Mouse (Mus musculus): ENCODE data around the gene Abhd6. TPM values are rescaled to one million over a fixed set of nuclear protein-coding genes. Genes with fewer than 3 reads are reported as not detected.

The Abhd6 gene
- polyA plus RNA-seq, 1 experiment from 2014 or later = 21.0 TPM

GRCm38 (mm10) chr14:8056076-8056475 lies 53.4 kb downstream of the Abhd6 start:
- no peak overlapping the region for H3K4me2 ChIP-seq (ENCODE audit: low read depth, low read length)
- WGBS = 92% methylated on average over 5 of the region's 5 CpGs
- H3K4me3 ChIP-seq (ENCODE audit: low read depth, low read length) = no peak overlapping the region
- ATAC-seq (replicated peaks; ENCODE audit: insufficient number of reproducible peaks, low FRiP score, low TSS enrichment, low read depth) (no peak), DNase-seq (ENCODE audit: low spot score) (no peak)
- no peak overlapping the region for H3K9ac ChIP-seq (replicated peaks; ENCODE audit: low read length)
- no peaks in the 10 kb centered on the region for H3K36me3 ChIP-seq (replicated peaks; ENCODE audit: control insufficient read depth, insufficient read depth, low read depth, low read length)
- H3K9me3 ChIP-seq (replicated peaks; ENCODE audit: control insufficient read depth, low read length) = no peaks in the 10 kb centered on the region
- H3K27me3 ChIP-seq (ENCODE audit: control insufficient read depth, insufficient read depth, low read length) = no peaks in the 10 kb centered on the region
- H3K27ac ChIP-seq (replicated peaks; ENCODE audit: low read depth, low read length) = no peak overlapping the region
- H3K4me1 ChIP-seq (ENCODE audit: control insufficient read depth, insufficient read depth, low read length) = no peaks in the 10 kb centered on the region

GRCm38 (mm10) chr14:8059938-8060337 lies 57.2 kb downstream of the Abhd6 start:
- Histone ChIP-seq H3K9me3 (replicated peaks; ENCODE audit: control insufficient read depth, low read length) (no peaks in the 10 kb centered on the region), H3K36me3 (replicated peaks; ENCODE audit: control insufficient read depth, insufficient read depth, low read depth, low read length) (no peaks in the 10 kb centered on the region), H3K27me3 (ENCODE audit: control insufficient read depth, insufficient read depth, low read length) (no peaks in the 10 kb centered on the region), H3K4me1 (ENCODE audit: control insufficient read depth, insufficient read depth, low read length) (no peaks in the 10 kb centered on the region), H3K27ac (replicated peaks; ENCODE audit: low read depth, low read length) (no peak overlapping the region), H3K4me3 (ENCODE audit: low read depth, low read length) (no peak overlapping the region), H3K4me2 (ENCODE audit: low read depth, low read length) (no peak overlapping the region), H3K9ac (replicated peaks; ENCODE audit: low read length) (no peak overlapping the region)
- ATAC-seq (replicated peaks; ENCODE audit: insufficient number of reproducible peaks, low FRiP score, low TSS enrichment, low read depth) (no peak), DNase-seq (ENCODE audit: low spot score) (no peak)
- WGBS = 95% methylated on average over 7 of the region's 7 CpGs

- DNase-seq (ENCODE audit: low spot score) = peak; percentile 42
- WGBS = 31% methylated on average over 3 of the region's 3 CpGs
- Histone ChIP-seq H3K4me3 (ENCODE audit: low read depth, low read length) (no peak overlapping the region), H3K9ac (replicated peaks; ENCODE audit: low read length) (no peak overlapping the region), H3K4me2 (ENCODE audit: low read depth, low read length) (no peak overlapping the region), H3K27ac (replicated peaks; ENCODE audit: low read depth, low read length) (no peak overlapping the region), H3K9me3 (replicated peaks; ENCODE audit: control insufficient read depth, low read length) (no peaks in the 10 kb centered on the region), H3K27me3 (ENCODE audit: control insufficient read depth, insufficient read depth, low read length) (no peaks in the 10 kb centered on the region), H3K4me1 (ENCODE audit: control insufficient read depth, insufficient read depth, low read length) (no peaks in the 10 kb centered on the region), H3K36me3 (replicated peaks; ENCODE audit: control insufficient read depth, insufficient read depth, low read depth, low read length) (no peaks in the 10 kb centered on the region)
- no peak for ATAC-seq (replicated peaks; ENCODE audit: insufficient number of reproducible peaks, low FRiP score, low TSS enrichment, low read depth)
Measured at GRCm38 (mm10) chr14:8062076-8062475, 59.4 kb downstream of the Abhd6 start.

DNA sequence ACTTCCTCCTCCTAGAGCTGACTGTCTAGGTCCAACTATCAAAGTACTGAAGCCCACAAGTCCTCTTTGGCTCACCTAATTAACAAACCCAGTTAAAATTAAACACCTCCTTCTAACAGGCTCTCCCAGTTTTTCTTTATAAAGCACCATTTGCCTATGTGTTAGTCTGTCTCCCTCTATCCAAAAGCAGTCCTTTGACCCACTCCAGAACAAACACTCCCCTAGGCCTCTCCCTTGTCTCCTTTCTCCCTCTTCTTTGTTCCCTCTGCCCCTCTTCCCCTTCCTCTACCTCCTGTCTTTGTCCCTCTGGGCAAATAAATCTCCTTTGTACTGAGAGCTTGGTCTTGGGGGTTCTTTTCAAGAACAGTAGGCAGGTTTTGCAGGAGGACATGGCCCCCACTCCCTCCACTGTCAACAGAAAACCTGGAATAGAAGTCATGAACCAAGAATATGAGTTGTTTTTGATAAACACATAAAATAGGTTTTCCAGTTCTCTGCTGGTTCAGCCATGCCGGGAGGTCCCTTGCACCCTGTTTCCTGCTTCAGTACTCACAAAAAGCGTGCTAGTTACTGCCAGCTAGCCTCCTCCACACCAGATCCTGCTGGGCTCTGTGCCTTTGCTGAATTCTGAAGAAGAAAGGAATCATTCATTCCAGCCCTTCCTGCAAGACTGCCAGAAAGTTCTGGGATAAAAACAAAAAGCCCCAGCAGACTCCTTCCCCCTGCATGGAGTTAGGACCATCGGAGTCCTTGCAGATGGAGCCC lies 60.0 kb downstream of the Abhd6 start:
- 58% methylated on average over 3 of the region's 3 CpGs for WGBS
- Histone ChIP-seq H3K9me3 (replicated peaks; ENCODE audit: control insufficient read depth, low read length) (no peaks in the 10 kb centered on the region), H3K27ac (replicated peaks; ENCODE audit: low read depth, low read length) (no peak overlapping the region), H3K9ac (replicated peaks; ENCODE audit: low read length) (no peak overlapping the region), H3K27me3 (ENCODE audit: control insufficient read depth, insufficient read depth, low read length) (no peaks in the 10 kb centered on the region), H3K4me2 (ENCODE audit: low read depth, low read length) (no peak overlapping the region), H3K4me1 (ENCODE audit: control insufficient read depth, insufficient read depth, low read length) (no peaks in the 10 kb centered on the region), H3K36me3 (replicated peaks; ENCODE audit: control insufficient read depth, insufficient read depth, low read depth, low read length) (no peaks in the 10 kb centered on the region), H3K4me3 (ENCODE audit: low read depth, low read length) (no peak overlapping the region)
- ATAC-seq (replicated peaks; ENCODE audit: insufficient number of reproducible peaks, low FRiP score, low TSS enrichment, low read depth) = no peak
- DNase-seq (ENCODE audit: low spot score) = no peak

- H3K4me3 ChIP-seq (ENCODE audit: low read depth, low read length) = no peak overlapping the region
- 90% methylated on average over 8 of the region's 8 CpGs for WGBS
- DNase-seq (ENCODE audit: low spot score) = no peak
- H3K4me2 ChIP-seq (ENCODE audit: low read depth, low read length) = no peak overlapping the region
- no peaks in the 10 kb centered on the region for H3K27me3 ChIP-seq (ENCODE audit: control insufficient read depth, insufficient read depth, low read length)
- no peak overlapping the region for H3K9ac ChIP-seq (replicated peaks; ENCODE audit: low read length)
- ATAC-seq (replicated peaks; ENCODE audit: insufficient number of reproducible peaks, low FRiP score, low TSS enrichment, low read depth) = no peak
- H3K36me3 ChIP-seq (replicated peaks; ENCODE audit: control insufficient read depth, insufficient read depth, low read depth, low read length) = no peaks in the 10 kb centered on the region
- H3K9me3 ChIP-seq (replicated peaks; ENCODE audit: control insufficient read depth, low read length) = no peaks in the 10 kb centered on the region
- no peak overlapping the region for H3K27ac ChIP-seq (replicated peaks; ENCODE audit: low read depth, low read length)
- no peaks in the 10 kb centered on the region for H3K4me1 ChIP-seq (ENCODE audit: control insufficient read depth, insufficient read depth, low read length)
Measured at GRCm38 (mm10) chr14:8063835-8064785, 61.4 kb downstream of the Abhd6 start.

DNA sequence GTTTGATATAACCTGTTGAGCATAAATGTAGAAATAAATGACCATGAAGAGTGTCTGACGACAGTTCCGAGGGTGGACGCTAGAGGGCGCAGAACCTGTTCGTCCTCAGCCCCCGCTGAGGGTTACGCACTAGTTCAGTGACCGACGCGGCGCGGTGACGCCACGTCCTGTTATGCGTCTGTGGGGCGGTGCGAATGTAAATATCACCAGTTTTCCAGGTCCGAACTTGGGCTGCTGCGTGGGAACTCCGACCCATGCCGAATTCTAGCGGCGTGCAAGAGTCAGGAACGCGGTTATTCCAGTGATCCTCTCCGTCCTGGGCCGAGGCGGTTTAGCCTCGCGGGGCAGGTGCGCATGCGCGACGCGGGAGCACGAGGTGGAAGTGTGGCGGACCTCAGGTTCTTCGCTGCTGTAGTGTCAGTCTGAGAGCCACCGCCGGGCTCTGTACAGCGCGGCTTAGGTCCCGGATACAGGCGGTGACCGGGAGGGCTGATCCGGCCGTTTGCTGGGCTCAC lies 77.5 kb downstream of the Abhd6 start, which contains the start of gene Rpp14:
Gene Rpp14, plus strand, starts transcription at position 203 of the 515 bp plus-strand sequence.
- H3K4me3 ChIP-seq (ENCODE audit: low read depth, low read length) = peak within 1 kb of the TSS; percentile 60
- DNase-seq (ENCODE audit: low spot score) = peak; percentile 98
- H3K4me1 ChIP-seq (ENCODE audit: control insufficient read depth, insufficient read depth, low read length) = no peaks in the 10 kb centered on the region
- peak within 1 kb of the TSS; percentile 66 for H3K4me2 ChIP-seq (ENCODE audit: low read depth, low read length)
- under 1% methylated on average over 47 of the region's 47 CpGs for WGBS
- H3K9ac ChIP-seq (replicated peaks; ENCODE audit: low read length) = peak within 1 kb of the TSS; percentile 81
- no peaks in the 10 kb centered on the region for H3K27me3 ChIP-seq (ENCODE audit: control insufficient read depth, insufficient read depth, low read length)
- ATAC-seq (replicated peaks; ENCODE audit: insufficient number of reproducible peaks, low FRiP score, low TSS enrichment, low read depth) = peak; percentile 94
- H3K27ac ChIP-seq (replicated peaks; ENCODE audit: low read depth, low read length) = peak within 1 kb of the TSS; percentile 82
- H3K36me3 ChIP-seq (replicated peaks; ENCODE audit: control insufficient read depth, insufficient read depth, low read depth, low read length) = no peaks in the 10 kb centered on the region
- H3K9me3 ChIP-seq (replicated peaks; ENCODE audit: control insufficient read depth, low read length) = no peaks in the 10 kb centered on the region

GRCm38 (mm10) chr14:8080718-8081117 lies 78.0 kb downstream of the Abhd6 start:
- WGBS = 3% methylated on average over 11 of the region's 11 CpGs
- no peaks in the 10 kb centered on the region for H3K27me3 ChIP-seq (ENCODE audit: control insufficient read depth, insufficient read depth, low read length)
- peak overlapping the region; percentile 81 for H3K9ac ChIP-seq (replicated peaks; ENCODE audit: low read length)
- H3K27ac ChIP-seq (replicated peaks; ENCODE audit: low read depth, low read length) = peak overlapping the region; percentile 82
- H3K4me1 ChIP-seq (ENCODE audit: control insufficient read depth, insufficient read depth, low read length) = no peaks in the 10 kb centered on the region
- H3K4me2 ChIP-seq (ENCODE audit: low read depth, low read length) = peak overlapping the region; percentile 66
- DNase-seq (ENCODE audit: low spot score) (peak; percentile 10), ATAC-seq (replicated peaks; ENCODE audit: insufficient number of reproducible peaks, low FRiP score, low TSS enrichment, low read depth) (peak; percentile 49; the same call in 1 of the 2 replicates)
- peak overlapping the region; percentile 60 for H3K4me3 ChIP-seq (ENCODE audit: low read depth, low read length)
- no peaks in the 10 kb centered on the region for H3K36me3 ChIP-seq (replicated peaks; ENCODE audit: control insufficient read depth, insufficient read depth, low read depth, low read length)
- H3K9me3 ChIP-seq (replicated peaks; ENCODE audit: control insufficient read depth, low read length) = no peaks in the 10 kb centered on the region

All from embryonic facial prominence, embryonic 11.5 days (tissue).